Mouse (Mus musculus): ENCODE measurements around the gene Sos2.

- TF ChIP-seq CTCF (IDR thresholded peaks at IDR 0.05; ENCODE audit: control insufficient read depth, insufficient read depth, insufficient replicate concordance, low read depth, low read length): no peak
- TF ChIP-seq POLR2A (IDR thresholded peaks at IDR 0.05; ENCODE audit: control insufficient read depth, low read depth, low read length): no peak
Observed at GRCm38 (mm10) chr12:69537243-69537674, 144.4 kb downstream of the Sos2 start.
